Mouse (Mus musculus) layer of hippocampus, adult 18-20 months (tissue): ENCODE data around the gene Camta1. TPM values are rescaled to one million over a fixed set of nuclear protein-coding genes. Genes with fewer than 3 reads are reported as not detected.

Experiments
- DNase-seq, 2 experiments: peaks; one replicate each; pipeline ENCODE4 v3.0.0; 2022; ENCODE audit warnings: low spot score in 2 of 2
- total RNA-seq, 2 experiments: library from RNA; stranded (reverse); gene quantifications; 2 replicates each; pipeline ENCODE4 v1.2.3; 2021

Camta1 gene
- total RNA-seq, 2 experiments from 2014 or later = 279 to 302 TPM

DNA sequence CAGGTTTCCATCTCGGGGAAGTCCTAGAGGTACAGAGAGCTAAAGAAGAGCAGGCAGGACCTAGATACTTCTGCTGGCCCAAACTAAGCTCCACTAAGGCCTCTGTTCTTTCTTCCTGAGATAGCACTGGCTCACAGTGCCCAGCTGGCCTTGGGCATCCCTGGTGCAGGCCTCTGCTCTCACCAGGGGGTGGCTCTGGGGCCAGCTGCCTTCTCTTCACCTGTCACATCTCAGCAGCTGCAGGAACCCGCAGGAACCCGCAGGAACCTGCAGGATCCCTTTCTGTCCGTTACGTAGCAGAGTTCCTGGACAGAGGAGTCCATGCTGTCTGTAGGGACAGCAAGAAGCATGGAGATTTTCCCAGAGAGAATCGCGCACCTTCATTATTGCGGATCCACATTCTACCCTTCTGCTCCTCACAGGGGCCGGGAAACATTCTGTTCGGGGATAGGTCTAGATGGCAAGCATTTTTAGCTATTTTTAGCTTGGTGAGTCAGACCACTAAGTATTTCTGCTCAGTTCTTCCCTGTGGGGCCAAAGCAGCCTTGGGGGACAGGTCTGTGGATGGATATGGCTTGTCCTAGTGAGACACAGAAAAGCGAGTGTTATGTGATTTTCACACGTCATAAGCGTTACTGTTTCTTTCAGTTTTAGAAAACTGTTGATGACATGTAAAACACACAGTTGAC lies 566.0 kb downstream of the Camta1 start:
- DNase-seq = no peak

DNA sequence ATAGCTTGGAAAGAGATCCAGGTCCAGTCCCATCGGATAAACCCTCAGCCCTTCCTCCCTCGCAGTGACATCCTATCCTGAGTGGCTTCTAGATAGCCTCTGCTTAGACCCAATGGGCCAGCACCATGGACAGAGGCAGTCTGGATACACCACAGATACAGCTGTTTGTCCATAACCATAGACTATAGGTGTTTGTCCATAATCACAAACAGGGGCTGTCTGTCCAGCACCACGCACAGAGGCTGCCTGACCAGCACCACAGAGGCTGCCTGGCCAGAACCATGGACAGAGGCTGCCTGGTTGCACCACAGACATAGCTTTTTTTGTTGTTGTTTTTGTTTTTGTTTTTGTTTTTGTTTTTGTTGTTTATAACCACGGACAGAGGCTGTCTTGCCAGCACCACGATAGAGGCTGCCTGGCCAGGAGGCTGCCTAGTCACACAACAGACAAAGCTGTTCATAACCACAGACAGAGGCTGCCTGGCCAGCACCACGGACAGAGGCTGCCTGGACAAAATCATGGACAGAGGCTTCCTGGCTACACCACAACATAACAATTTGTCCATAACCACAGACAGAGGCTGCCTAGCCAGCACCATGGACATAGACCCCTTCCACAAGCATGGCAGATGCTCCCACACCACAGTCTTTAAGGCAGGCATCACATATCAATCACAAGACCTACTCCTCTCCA lies 572.6 kb downstream of the Camta1 start:
- DNase-seq = no peak

DNA sequence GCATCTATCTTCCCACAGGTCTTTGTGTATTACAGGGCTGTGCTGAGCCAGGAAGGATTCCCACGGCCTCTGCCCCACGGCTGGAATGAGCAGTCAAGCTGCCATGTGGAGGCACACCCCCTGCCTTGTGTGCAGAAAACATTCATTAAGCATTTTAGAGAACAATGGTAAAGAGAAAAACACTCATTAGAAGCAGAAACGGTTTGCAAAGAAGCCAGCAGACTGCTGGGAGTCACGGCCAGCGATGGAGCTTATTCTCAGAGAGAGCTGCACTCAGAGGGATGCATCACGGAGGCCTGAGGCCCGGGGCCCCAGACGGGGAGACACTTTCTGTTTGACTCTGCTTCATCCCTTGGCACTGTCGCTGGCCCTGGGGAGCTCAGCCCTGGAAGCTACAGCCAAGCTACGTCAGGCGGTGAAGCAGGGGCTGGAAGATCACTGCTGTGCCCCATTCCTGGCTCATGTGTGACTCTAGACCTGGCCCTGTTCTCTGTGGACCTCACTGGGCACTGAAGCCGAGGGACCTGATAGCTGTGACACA lies 575.7 kb downstream of the Camta1 start:
- DNase-seq = peak in 1 of 2 experiments; percentile 33

DNA sequence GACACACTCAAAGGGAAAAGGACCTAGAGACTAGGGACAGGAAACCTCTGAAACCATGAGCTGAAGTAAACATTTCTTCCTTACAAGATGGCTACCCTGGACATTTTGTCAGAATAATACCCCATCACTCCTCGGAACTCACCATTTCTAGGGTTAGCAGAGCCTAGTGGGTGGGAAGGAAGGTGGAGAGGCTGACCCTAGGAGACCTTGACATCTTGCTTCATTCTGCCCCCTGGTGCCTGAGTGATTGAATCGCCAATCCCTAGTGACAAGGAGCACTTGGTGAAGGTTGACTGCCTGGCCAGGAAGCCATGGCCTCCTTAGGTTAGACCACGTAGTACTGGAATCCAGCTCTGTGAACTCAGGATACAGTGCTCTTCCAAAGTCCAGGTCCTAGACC lies 576.2 kb downstream of the Camta1 start:
- no peak for DNase-seq

DNA sequence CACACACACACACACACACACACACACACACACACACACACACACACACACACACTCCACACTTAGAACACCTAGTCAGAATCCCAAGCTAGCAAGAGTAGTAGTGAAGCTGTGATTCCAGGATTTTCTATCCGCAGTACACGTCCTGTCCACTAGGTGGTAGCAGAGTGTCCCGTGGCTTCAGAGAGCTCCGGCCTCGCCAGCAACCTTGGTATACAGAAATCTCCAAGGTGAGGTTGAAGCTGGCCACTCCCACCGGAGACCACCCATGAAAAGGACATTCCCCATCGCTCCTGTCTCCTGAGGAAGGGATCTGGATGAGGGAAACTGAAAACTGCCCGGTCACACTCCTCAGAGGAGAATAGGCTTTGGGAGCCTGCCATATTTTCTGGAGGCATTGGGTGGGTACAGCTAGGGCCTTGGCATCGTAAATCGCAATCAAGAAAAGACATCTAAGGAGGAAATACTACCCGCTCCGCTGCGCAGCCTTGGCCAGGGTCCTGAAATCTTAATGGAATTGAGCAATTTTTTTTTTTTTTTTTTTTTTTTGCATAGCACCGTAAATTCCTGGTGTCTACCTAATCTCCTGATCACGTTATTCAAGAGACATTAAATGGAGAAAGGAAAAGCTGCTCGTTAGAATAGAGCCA lies 578.5 kb downstream of the Camta1 start:
- peak; percentile 32 to 86 for DNase-seq

DNA sequence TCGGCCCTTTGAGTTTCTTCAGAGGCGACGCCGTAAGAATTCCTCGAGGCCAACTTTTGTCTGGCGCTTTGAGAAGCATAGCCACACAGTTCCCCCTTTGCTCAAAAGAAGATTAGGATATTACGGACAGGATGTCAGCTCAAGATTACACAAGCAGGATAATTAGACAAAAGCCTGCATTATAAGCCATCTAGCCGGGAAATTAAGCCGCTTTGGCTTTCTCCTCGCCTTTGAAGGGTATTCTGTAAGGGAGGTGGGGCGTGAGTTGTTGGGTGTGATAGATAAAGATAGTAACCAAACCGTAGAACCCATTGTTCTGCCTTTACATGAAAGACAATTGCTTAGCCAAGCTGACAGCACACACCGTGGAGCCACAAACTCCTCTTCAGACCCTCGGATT lies 579.6 kb downstream of the Camta1 start:
- no peak for DNase-seq

DNA sequence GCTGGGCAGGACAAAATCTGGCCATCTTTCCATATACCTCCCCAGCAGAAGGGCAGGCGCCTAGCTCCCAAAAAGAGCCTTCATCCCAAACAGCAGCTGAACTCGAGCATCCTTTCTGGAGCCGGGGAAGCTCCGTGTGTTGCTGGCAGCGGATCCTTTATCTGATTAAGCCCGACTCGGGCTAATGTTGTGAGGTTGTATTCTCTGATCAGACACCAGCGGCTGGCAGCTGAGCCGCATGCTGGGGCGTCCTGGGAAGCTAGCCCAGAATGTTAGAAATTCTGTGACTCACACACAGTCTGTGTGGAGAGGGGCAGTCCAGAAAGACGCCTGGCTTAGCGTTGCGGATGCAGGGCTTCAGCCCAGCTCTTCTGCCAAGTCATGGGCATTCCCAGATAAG lies 586.4 kb downstream of the Camta1 start:
- peak; percentile 87 to 92 for DNase-seq

DNA sequence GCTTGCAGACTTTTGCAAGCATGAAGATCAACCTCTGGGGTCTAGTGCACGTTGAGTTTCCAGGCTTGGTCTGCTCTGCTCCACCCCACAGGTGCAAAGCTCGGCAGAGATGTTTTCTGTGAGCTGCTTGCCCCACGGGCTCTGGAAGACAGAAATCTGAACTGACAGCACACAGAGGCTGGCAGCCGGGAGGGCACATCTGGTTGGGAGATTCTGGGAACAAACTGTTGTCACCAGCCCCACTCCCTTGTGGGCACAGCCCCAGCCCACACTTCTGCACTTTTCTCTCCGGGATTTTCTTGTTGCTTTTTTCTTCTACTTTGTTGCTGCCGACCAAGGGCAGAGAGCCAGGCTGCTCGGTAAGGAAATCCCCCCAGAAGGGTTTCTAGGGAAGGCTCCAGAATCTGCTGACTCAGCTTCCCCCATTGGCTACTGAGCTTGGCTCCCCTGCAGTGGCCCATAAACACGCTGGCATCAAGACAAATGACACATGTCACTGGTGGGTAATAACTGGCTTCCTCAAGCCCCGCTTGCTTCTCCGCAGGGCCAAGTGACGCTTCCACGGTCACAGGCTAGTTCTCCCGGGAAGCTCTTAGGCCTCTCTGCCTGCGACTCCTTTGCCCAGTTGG lies 597.8 kb downstream of the Camta1 start:
- DNase-seq = peak in 1 of 2 experiments; percentile 30

DNA sequence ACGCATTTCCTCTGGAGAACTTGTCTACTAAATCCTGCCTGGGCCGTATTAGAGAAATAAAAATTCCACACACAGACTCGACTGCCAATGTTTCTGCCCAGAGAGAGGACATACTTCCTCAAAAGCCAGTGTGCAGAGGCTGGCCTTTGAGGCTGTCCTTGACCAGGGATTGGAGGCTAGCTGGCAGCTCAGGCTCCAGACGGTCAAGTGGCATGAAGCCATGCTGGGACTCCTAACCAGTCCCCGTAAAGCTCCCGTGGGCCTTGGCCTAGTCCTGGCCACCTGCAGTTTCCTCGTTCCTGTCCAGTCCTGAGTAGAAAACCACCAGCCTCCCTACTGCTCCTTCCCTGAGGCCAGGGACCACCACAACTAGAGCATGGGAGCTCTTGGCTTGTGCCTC lies 598.6 kb downstream of the Camta1 start:
- DNase-seq = no peak

DNA sequence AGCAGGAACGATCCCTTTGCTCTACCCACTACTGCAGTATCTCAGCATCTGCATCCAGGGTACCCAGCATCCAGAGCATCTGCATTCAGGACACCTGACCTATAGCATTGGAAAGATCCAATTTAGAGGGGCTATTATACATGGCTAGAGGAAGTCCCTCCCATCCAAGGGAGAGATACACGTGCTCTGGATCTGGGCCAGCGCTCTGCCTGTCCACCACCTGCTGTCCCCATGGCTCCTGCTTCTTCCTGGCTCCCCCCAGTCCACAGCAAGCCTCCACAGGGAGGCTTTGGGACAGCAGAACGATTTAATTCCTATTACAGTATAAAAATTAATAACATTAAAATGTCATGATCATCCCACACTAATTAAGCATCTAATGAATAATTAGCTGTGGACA lies 605.1 kb downstream of the Camta1 start:
- DNase-seq = no peak

DNA sequence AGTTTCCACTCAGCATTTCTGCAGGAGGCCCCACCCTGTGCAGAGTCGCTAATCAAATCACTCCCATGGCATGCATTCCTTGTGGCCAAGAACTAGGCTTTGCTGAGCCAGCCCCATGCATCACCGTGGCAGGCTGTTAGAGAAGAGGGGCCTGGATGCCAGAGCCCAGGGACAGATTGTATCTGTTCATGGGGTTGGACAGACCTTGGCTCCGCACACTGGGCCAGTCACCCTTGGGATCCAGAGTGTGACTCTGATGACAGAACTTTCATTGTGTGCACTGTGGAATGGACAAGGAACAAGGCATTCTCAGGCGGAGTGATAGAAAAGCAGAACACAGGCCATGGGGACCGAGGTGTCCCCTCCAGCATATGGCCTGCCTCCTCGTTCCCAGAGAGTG lies 610.9 kb downstream of the Camta1 start:
- no peak for DNase-seq

DNA sequence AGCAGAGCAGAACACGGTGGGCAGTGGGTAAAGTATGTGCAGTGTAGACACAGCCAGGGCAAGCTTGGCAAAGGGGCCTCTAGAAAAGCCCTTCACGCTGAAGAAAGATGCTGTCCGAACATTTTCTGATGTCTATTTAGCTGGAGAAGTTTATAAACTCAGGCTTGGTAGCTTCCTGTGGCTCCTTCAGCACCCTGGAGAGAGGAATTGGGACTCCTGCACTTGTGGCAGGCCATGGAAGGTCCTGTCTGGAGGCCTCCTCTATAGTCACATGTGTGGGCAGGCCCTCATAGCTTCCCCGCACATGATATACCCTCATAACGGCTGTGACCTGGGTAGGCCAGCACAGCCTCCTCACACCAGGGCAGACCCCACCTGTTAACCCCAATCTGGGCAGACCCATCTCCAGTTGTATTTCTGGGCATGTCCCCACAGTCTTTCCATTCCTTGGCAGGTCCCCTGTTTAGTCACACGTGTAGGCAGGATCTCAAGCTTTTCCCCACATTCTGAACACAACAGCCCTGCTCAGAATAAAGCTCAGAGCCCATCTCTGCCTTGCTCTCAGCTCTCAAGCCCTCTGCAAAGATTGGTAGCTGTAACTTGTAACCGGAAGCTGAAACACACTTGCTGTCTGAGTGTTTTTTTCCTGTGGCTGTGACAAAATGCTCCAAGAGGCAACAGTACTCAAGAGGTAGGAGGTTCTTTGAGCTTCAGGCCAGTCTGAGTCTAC lies 616.4 kb downstream of the Camta1 start:
- DNase-seq = no peak

DNA sequence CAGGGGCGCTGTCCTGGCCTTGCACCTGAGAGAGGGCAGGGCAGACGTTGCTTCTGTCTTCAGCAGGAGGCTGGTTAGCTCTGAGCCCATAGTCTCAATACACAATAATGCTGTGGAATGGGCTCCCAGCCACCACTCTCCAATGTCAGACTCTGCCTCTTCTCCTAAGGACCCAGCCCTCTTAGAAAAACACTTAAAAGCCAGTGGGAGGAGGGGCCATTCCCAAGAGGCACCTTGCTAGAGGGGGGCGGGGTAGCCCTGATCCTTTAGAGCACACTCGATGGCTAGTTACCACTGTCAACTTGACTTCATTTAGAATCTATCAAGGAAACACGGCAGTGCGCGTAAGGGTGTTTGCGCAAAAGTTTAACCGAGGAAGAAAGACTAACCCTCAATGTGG lies 618.2 kb downstream of the Camta1 start:
- DNase-seq = no peak

DNA sequence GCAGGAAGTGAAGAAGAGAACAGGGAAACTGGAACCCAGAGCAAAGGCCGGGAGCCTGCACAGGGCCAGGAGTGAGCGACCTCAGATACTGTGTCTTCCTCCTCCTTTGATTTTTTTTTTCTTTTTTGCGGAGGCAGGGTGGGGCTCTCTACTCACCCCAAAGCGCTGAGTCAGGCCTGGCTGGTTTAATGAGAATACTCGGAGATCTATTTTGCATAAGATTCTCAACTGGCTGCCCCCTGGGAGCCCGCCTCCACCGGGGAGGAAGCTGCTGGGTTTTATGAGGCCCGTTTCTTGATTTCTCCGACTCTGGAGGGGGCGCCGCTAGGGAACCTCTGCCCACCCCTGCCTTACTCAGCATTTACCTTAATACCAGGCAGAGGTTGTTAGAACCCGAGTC lies 618.9 kb downstream of the Camta1 start:
- no peak for DNase-seq

DNA sequence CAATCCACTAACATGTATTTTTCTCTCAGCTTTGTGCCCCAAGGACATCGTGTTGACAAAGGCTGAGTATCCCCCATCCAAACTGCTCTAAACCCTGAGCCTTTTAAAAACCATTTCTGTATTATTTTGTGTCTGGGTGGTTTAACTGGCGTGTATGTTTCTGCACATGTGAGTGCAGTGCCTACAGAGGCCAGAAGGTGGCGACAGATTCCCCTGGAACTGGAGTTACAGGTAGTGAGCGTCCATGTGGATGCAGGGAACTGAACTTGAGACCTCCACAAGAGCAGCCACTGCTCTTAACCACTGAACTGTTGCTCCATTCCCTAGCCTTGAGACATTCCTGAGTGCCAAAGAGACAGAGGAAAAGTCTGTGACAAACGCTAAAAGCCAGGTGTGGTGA lies 621.2 kb downstream of the Camta1 start:
- DNase-seq = no peak

DNA sequence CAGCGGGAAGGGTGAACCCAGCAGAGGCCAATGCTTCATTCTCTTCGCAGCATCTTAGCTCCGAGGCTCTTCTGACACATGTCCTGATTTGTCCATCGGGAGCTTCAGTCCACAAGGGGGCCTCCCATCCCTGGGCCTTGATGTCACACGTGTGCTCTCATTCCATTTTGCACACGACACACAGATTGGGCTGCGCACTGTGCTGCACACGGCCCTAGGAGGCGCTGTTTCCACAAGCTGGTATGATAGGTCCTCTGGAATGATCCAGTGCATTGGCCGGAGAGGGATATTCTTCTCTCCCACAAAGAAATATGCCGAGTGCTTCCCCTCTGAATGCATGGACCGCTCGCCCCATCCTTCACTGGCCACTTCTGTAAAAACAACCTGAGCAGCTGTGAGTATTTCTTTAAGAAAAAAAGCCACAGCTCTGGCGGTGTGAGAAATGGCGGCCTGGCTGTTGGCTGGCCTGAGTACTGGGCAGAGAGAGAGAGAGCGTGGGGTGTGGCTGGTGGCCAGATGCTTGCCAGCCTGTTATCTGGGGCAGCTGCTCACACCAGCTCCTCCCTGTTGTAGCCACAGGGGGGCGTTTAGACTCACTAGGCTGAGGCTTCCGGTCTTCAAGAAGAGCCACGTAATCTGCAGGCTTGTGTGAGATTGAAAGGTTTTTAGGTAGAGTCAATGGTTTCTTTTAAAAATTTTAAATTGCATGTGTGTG lies 622.5 kb downstream of the Camta1 start:
- no peak for DNase-seq

DNA sequence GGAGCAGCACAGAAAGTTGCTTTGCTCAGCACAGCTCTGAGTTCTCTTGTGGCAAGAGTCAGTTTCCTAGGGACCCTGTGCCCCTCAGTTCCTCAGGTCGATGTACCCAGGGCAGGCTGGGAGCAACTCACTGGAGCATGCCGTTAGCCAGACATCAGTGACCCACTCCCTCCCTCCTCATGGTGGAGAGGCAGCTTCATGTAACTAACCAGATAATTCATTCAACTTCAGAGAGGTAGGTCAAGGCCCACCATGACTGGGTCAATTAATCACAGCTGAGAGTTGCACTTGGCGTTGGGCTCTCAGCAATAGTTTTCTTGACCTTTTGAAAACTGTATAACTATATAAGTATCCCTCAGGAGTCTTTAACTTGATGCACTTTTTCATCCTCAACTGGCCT lies 624.2 kb downstream of the Camta1 start:
- DNase-seq = no peak

DNA sequence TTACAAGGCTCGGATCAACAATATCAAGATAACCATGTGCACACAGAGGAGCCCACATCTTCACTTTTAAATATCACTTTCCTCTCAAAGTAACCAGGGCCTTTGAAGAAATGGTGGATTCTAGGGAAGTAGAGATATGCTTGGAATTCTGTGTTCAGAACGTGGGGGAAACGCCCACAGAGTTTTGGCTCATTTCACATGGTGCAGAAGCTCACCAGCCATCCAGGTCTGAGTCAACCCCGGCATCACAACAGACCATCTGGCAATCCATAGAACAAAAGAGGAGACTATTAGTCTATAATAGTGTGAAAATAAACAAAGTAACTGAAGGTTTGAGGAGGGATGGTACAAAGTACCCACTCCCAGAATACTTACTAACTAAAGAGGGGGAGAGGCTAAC lies 626.7 kb downstream of the Camta1 start:
- DNase-seq = peak; percentile 64 to 86

DNA sequence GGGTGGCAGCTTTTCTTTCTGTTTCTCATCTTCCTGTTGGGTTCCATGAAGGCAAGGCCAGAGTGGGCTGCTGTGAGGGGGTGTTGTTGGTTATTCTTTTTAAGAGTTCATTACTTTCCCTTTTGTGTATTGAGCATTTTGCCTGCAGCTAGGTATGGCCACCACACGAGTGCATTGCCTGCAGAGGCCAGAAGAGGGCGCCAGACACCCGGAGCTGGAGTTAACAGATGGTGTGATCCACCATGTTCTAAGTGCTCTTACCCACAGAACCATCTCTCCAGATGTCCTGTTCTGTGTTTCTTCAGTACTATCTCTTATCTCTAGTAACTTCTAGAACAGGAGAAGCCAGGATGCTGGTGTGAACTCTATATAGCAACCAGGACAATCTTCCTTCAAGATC lies 629.6 kb downstream of the Camta1 start:
- DNase-seq = no peak

DNA sequence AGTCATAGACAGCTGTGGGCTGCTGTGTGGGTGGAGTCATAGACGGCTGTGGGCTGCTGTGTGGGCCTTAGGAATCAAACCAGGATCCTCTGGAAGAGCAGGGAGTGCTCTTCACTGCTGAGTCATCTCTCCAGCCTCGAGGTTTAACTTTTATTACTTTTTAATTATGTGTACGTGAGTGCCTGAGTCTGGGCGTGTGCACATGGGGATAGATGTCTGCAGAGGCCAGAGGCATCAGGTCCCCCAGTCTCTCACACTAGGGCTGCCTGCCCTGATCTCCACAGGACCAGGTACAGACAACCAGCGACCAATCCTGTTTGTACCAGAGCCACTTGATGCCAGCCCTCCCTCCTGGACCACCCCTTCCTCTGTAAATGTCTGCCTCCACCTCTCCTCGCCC lies 632.6 kb downstream of the Camta1 start:
- DNase-seq = no peak

DNA sequence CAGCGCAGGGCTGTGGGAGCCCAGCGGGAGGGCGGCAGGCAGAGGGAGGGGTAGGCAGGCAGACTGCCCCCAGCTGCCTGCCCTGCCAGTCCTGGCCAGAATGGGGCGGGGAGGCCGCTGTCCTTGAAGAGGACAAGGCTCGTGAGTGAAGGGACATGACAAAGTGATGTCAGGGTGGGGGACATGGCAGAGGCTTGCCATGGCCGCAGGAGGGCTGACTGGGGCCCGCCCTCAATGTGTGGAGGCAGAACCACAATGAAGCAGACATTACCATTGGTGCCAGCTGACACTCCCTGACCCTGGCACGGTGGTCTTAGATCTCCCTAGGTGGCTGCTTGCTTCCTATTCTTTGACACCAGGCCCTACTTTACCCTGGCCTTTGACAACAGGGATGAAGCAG lies 635.2 kb downstream of the Camta1 start:
- no peak for DNase-seq
